In genomic region chr7:133571927-133572326, GRCm38 (mm10) we compare ENCODE assay signal across 12 mouse cellular contexts. TPM values are rescaled to one million over a fixed set of nuclear protein-coding genes. Genes with fewer than 3 reads are reported as not detected.
DNase-seq lines count a peak whose midpoint lies in the region; ATAC-seq lines count a peak whose summit lies in the region.
"Had no signal": no experiment of that assay in that cellular context is flagged by ENCODE, and none has a peak within 500 bp of the region (broad histone marks: within the 10 kb centered on the region; RNA-seq: fewer than 3 reads in every experiment).

No protein-coding gene starts in this region.

- no peak overlapping the region for H3K9ac ChIP-seq in forebrain, embryonic 14.5 days (ENCODE audit: low read length)
- no peak overlapping the region for H3K9ac ChIP-seq in forebrain, embryonic 15.5 days (replicated peaks)
- H3K9ac ChIP-seq in heart, embryonic 11.5 days (ENCODE audit: low read depth, low read length): no peak overlapping the region

- 27% methylated on average over 3 of the region's 3 CpGs for WGBS in forebrain, embryonic 14.5 days
- WGBS in forebrain, embryonic 15.5 days: 35% methylated on average over 3 of the region's 3 CpGs
- 33% methylated on average over 3 of the region's 3 CpGs for WGBS in heart, embryonic 11.5 days (ENCODE audit: insufficient replicate concordance)

- no peak overlapping the region for H3K4me2 ChIP-seq in forebrain, embryonic 14.5 days (ENCODE audit: low read length)
- H3K4me2 ChIP-seq in forebrain, embryonic 15.5 days (replicated peaks): no peak overlapping the region
- no peak overlapping the region for H3K4me2 ChIP-seq in heart, embryonic 11.5 days
- H3K4me2 ChIP-seq: limb, embryonic 12.5 days had no signal

- H3K27me3 ChIP-seq in forebrain, embryonic 14.5 days (replicated peaks; ENCODE audit: control insufficient read depth, insufficient read depth, low read length): no peaks in the 10 kb centered on the region
- H3K27me3 ChIP-seq in forebrain, embryonic 15.5 days: no peaks in the 10 kb centered on the region
- no peaks in the 10 kb centered on the region for H3K27me3 ChIP-seq in heart, embryonic 11.5 days (ENCODE audit: control insufficient read depth, insufficient read depth, low read length)
- H3K27me3 ChIP-seq: limb, embryonic 12.5 days had no signal

- no peak overlapping the region for H3K4me3 ChIP-seq in forebrain, embryonic 14.5 days (ENCODE audit: low read depth, low read length)
- no peak overlapping the region for H3K4me3 ChIP-seq in forebrain, embryonic 15.5 days
- no peak overlapping the region for H3K4me3 ChIP-seq in heart, embryonic 11.5 days (ENCODE audit: low read depth, low read length)
- H3K4me3 ChIP-seq: limb, embryonic 12.5 days had no signal

- H3K36me3 ChIP-seq in forebrain, embryonic 14.5 days (ENCODE audit: control insufficient read depth, insufficient read depth, low read length): no peaks in the 10 kb centered on the region
- no peaks in the 10 kb centered on the region for H3K36me3 ChIP-seq in forebrain, embryonic 15.5 days
- no peaks in the 10 kb centered on the region for H3K36me3 ChIP-seq in heart, embryonic 11.5 days (ENCODE audit: control insufficient read depth, insufficient read depth, low read length)
- H3K36me3 ChIP-seq: limb, embryonic 12.5 days had no signal

- no peak overlapping the region for H3K27ac ChIP-seq in forebrain, embryonic 14.5 days (ENCODE audit: low read depth, low read length)
- H3K27ac ChIP-seq in forebrain, embryonic 15.5 days (replicated peaks): no peak overlapping the region
- H3K27ac ChIP-seq in heart, embryonic 11.5 days (ENCODE audit: low read depth, low read length): no peak overlapping the region
- H3K27ac ChIP-seq: limb, embryonic 12.5 days had no signal

- DNase-seq in forebrain, embryonic 14.5 days (ENCODE audit: low spot score): peak; percentile 62
- DNase-seq in layer of hippocampus, adult 11-12 months (ENCODE audit: low spot score): peak; percentile 12
- no peak for DNase-seq in layer of hippocampus, postnatal 10 days (ENCODE audit: low spot score in 2 of 2)
- DNase-seq in ZHBTc4 (ENCODE audit: low read depth, low spot score): peak; percentile 37
- peak; percentile 55 for DNase-seq in embryo, embryonic 10.5 days (ENCODE audit: low spot score)
- no peak for DNase-seq in thymus, postnatal 25 days

- no peaks in the 10 kb centered on the region for H3K4me1 ChIP-seq in forebrain, embryonic 14.5 days (ENCODE audit: control insufficient read depth, insufficient read depth, low read length)
- H3K4me1 ChIP-seq in forebrain, embryonic 15.5 days: no peaks in the 10 kb centered on the region
- no peaks in the 10 kb centered on the region for H3K4me1 ChIP-seq in heart, embryonic 11.5 days (ENCODE audit: control insufficient read depth, insufficient read depth, low read length)

- no peak for ATAC-seq in forebrain, embryonic 14.5 days
- no peak for ATAC-seq in forebrain, embryonic 15.5 days (replicated peaks)
- no peak for ATAC-seq in heart, embryonic 11.5 days (replicated peaks; ENCODE audit: insufficient number of reproducible peaks, low FRiP score, low TSS enrichment)

- H3K9me3 ChIP-seq in forebrain, embryonic 14.5 days (replicated peaks; ENCODE audit: control insufficient read depth, low read length): no peaks in the 10 kb centered on the region
- H3K9me3 ChIP-seq in forebrain, embryonic 15.5 days: no peaks in the 10 kb centered on the region
- H3K9me3 ChIP-seq in heart, embryonic 11.5 days (replicated peaks; ENCODE audit: control insufficient read depth, low read length): no peaks in the 10 kb centered on the region
- H3K9me3 ChIP-seq: limb, embryonic 12.5 days had no signal

RNA-seq across cellular contexts. Expression of gene Tex36, which starts 30.0 kb away (rescaled TPM):
- polyA plus RNA-seq in forebrain, embryonic 14.5 days (2014; fragmentation: Nextera tagmentation; extraction: Ambion mirVana): not detected in 2 replicates
- polyA plus RNA-seq in forebrain, embryonic 15.5 days (2015; fragmentation: Nextera tagmentation; extraction: Ambion mirVana): not detected in 2 replicates
- under 1 TPM in 1 of 2 experiments, not detected in 1; 0.39 TPM for total RNA-seq in layer of hippocampus, postnatal 10 days (2021)
- polyA plus RNA-seq in heart, embryonic 11.5 days (2014; fragmentation: Nextera tagmentation; extraction: Ambion mirVana): not detected in 2 replicates
- total RNA-seq: adrenal gland, postnatal 36 days; megakaryocyte, adult 5-6 weeks had no signal
- polyA plus RNA-seq: forebrain, embryonic 11.5 days; limb, embryonic 12.5 days had no signal

Comparison
In these comparisons a context has a peak if more than half of its experiments do, and no peak if none do; other contexts are left out.
1. DNase-seq: peak in forebrain, embryonic 14.5 days (single experiment), layer of hippocampus, adult 11-12 months (single experiment), ZHBTc4 (single experiment) and embryo, embryonic 10.5 days (single experiment); none in layer of hippocampus, postnatal 10 days (0 of 2) and thymus, postnatal 25 days (single experiment).